Mouse (Mus musculus): ENCODE measurements at regions not wholly inside any gene's neighbourhood (a gene's known extent, or its start where the extent isn't known, plus 50 kb on each side); places are given as distances from the start of the nearest gene placed in this dataset.

- TF ChIP-seq CTCF (IDR thresholded peaks at IDR 0.05; ENCODE audit: low read depth) (no peak), EP300 (optimal IDR thresholded peaks at IDR 0.05) (no peak)
These were observed 176.1 kb upstream of the Rbms3 start for GRCm38 (mm10) chr9:117805812-117806211.

All from stomach, postnatal 0 days (tissue).